Mouse (Mus musculus) left cerebral cortex, adult 11 months (tissue): ENCODE results near the gene Rnf6.

ENCODE experiments used
- DNase-seq: peaks from one replicate; pipeline ENCODE4 v3.0.0; 2022; ENCODE audit warnings: low spot score

Rnf6 gene

GRCm38 (mm10) chr5:146220879-146221714 is at the start of gene Rnf6:
TSS of gene Rnf6 (minus strand) at chr5:146221555.
- peak; percentile 92 for DNase-seq

GRCm38 (mm10) chr5:146270593-146270992 is 49.2 kb upstream of the Rnf6 start:
- DNase-seq, result no peak

DNA sequence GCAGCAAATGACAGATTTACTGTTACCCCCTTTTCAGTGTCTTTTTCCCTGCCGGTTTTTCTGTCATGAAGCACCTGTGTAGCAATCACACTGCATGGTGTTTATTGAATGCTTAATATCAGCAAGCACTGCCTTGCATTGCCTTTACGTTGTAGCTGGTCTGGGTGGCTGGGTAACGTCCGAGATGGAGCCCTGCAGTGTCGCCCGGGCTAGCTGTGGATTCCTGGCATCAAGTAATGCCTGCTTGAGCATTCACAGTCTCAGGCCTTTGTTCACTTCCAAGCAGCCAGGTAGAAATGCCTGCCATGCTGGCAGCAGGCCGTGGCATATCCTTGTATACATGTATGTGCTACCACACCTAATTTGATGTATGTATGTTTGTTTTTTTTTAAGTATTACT is 46.4 kb upstream of the Rnf6 start:
- no peak for DNase-seq

DNA sequence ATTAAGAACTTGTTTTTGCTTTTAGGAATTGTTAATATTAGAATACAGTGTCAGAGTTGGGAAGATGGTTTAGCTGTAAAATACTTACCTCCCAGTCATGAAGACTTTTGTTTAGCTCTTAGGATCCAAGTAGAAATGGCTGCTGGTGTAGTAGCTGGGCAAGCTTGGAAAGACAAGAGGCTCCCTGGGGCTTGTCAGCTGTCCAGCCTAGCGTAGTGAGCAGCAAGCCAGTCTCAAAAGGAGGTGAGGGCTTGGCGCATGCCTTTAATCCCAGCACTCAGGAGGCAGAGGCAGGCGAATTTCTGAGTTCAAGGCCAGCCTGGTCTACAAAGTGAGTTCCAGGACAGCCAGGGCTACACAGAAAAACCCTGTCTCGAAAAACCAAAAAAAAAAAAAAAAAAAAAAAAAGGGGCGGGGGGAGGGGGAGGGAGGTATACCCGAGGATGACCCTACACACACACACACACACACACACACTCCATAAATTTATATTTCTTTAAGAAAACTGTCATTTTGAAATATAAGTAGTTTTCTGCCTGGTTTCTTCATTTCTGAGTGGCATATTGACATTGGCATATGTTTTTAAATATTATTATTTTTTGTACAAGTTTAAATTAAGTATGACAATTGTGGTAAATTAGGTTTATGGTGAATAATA is 44.7 kb upstream of the Rnf6 start:
- no peak for DNase-seq

DNA sequence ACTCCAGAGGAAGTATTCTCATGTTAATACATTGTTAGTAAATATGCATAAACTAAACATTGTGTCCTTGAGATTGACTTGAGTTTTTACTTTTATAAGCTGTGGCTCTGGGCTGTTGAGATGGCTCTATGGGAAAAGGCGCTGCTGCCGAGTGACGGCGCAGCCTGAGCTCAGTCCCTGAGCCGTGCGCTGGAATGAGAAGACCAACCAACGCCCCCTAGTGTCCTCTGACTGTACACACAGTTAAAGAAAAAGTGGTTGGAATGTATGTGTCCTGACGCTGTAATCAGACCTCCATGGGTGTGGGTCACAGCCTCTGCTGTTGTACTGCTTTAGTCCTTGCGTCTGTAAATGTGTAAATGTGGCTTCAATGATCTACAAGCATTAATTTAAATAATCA is 38.6 kb upstream of the Rnf6 start:
- no peak for DNase-seq

DNA sequence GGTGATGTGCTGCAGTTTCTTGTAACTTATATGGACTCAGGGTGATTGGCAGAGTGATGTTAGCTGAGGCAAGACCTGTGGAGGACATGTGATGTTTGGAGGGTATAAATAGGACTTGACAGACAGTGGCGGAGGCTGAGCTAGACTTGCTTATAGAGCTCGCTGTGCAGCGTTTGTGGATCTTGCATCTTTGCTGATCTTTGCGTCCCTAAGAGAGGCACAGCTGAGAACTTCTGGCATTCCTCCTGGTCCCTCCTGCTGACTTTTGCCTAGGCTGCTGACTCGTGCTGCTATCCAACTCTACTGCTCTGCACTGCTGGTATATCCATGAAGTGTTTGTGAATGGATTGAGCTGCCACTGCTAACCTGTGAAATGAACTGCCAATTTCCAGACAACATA is 32.3 kb upstream of the Rnf6 start:
- DNase-seq, result no peak

DNA sequence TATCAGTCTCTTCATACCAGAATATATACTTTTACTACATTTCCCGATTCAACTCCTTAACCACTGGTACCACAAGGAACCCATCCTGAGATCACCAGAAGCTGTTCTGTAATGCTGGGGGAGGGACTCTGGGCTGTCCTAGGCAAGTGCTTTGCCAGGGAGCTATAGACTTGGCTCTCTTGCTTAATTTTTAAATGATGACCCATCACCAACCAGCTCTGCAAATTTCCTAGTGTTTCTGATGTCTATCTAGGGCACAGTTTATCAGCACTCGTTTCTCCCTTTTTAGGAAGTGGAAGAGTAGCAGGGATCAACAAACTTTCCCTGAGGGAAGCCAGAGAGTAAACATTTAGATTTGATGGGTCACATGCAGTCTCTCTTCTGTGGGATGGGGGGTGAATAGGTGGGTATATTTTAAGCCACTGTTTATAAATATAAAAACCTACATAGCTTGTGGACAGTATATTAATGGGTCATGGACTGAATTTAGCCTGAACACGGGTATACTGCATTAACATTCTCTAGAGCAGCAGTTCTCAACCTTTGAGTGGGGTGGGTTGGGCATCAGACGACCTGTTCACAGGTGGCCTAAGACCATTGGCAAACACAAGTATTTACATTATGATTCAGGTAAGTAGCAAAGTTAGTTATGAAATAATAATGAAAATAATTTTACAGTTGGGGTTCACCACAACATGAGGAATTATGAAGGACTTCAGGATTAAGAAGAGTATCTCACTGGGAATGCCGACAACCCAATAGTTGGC is 30.5 kb upstream of the Rnf6 start:
- DNase-seq, result no peak

- DNase-seq, result no peak
These were observed 29.2 kb upstream of the Rnf6 start for GRCm38 (mm10) chr5:146250369-146251075.

- DNase-seq, result no peak
These were observed 27.4 kb upstream of the Rnf6 start for GRCm38 (mm10) chr5:146248746-146249145.

- DNase-seq, result no peak
These were observed 26.4 kb upstream of the Rnf6 start for GRCm38 (mm10) chr5:146247709-146248108.

DNA sequence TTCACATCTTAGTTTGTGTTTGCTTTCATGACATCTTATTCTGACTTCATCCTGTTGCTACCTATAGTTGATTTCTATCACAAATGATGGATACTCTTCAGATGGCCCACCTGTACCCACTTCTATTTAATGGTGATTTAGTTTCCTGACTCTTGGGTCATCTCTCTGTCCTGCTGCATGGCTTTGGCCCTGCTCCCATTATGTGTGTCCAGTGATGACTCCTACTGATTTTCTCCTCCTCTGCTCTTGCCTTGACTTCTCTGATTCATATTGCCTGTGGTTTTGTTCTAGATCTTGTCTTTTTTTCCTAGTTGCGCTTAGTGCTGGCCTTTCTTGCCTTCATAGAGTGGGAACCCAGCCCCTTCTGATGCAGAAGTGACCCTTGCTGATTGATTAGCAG is 25.0 kb upstream of the Rnf6 start:
- no peak for DNase-seq

GRCm38 (mm10) chr5:146245646-146246370 is 24.5 kb upstream of the Rnf6 start:
- no peak for DNase-seq

GRCm38 (mm10) chr5:146245193-146245592 is 23.8 kb upstream of the Rnf6 start:
- DNase-seq, result no peak

GRCm38 (mm10) chr5:146241202-146241601 is 19.8 kb upstream of the Rnf6 start:
- DNase-seq, result no peak

GRCm38 (mm10) chr5:146240771-146241170 is 19.4 kb upstream of the Rnf6 start:
- no peak for DNase-seq

- DNase-seq, result no peak
These were observed 16.9 kb upstream of the Rnf6 start for GRCm38 (mm10) chr5:146238274-146238673.

GRCm38 (mm10) chr5:146234336-146234735 is 13.0 kb upstream of the Rnf6 start:
- DNase-seq, result no peak

DNA sequence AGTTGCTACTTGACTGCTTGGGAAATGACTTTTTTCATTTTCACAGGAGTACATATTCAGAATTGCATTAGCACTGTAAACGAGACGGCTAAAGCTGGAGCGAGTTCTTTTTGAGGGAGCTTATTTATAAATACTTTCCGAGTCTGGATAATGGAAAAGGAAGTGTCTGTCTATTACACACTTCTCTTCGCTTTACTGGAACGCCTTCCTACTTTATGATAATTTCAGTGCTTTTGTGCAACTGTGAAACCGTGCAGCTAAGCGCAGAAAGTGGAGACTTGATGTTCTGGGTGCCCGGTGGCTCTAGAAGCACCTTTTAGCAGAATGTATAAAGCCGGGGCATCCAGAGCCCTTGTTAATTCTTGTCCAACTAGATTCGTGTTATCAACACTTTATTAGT is 11.5 kb upstream of the Rnf6 start:
- no peak for DNase-seq

- no peak for DNase-seq
These were observed 10.8 kb upstream of the Rnf6 start for GRCm38 (mm10) chr5:146232056-146232675.

DNA sequence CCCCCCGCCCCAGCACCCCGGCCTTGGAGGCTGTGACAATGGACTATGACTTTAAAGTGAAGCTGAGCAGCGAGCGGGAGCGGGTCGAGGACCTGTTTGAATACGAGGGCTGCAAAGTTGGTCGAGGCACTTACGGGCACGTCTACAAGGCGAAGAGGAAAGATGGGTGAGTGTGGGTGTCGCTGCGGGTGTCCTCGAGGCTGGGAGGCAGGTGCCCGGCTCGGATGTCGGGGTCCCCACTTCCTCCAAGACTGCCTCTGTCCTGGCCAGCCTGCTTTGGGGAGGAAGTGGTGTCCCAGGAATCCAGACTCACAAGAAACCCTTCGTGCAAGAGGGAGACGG is 10.3 kb upstream of the Rnf6 start:
- no peak for DNase-seq
